Mouse (Mus musculus) heart, embryonic 15.5 days (tissue): Measurements from ENCODE around the gene Myo1d. TPM values are rescaled to one million over a fixed set of nuclear protein-coding genes. Genes with fewer than 3 reads are reported as not detected.

Source experiments
- ATAC-seq: fragments of 200-750 bp; cut with Nextera tagmentation; replicated peaks from 2 replicates; pipeline ENCODE4 v1.8.0; 2017; ENCODE audit warnings: low read depth, moderate TSS enrichment; ENCODE audit not compliant: insufficient number of reproducible peaks, insufficient read depth, low FRiP score
- H3K27ac ChIP-seq: fragments of 300-500 bp; sonication (generic); 2 replicates; pipeline ENCODE4 v1.5.1; 2015; ENCODE audit warnings: mild to moderate bottlenecking, inconsistent platforms
- H3K27me3 ChIP-seq: fragments of 300-500 bp; sonication (generic); 2 replicates; pipeline ENCODE4 v1.6.1; 2015; ENCODE audit warnings: inconsistent platforms
- H3K36me3 ChIP-seq: fragments of 300-500 bp; sonication (generic); 2 replicates; pipeline ENCODE4 v1.6.1; 2015; ENCODE audit warnings: mild to moderate bottlenecking, inconsistent platforms
- H3K4me1 ChIP-seq: fragments of 300-500 bp; sonication (generic); replicated peaks from 2 replicates; pipeline ENCODE4 v1.6.1; 2015; ENCODE audit warnings: inconsistent platforms
- H3K4me2 ChIP-seq: fragments of 300-500 bp; sonication (generic); 2 replicates; pipeline ENCODE4 v1.6.1; 2015; ENCODE audit warnings: inconsistent platforms, mild to moderate bottlenecking, moderate library complexity
- H3K4me3 ChIP-seq: fragments of 300-500 bp; sonication (generic); 2 replicates; pipeline ENCODE4 v1.5.1; 2015; ENCODE audit warnings: mild to moderate bottlenecking, inconsistent platforms
- H3K9ac ChIP-seq: fragments of 300-500 bp; sonication (generic); 2 replicates; pipeline ENCODE4 v1.6.1; 2015; ENCODE audit warnings: mild to moderate bottlenecking, inconsistent platforms
- H3K9me3 ChIP-seq: fragments of 300-500 bp; sonication (generic); replicated peaks from 2 replicates; pipeline ENCODE4 v1.6.1; 2016; ENCODE audit warnings: inconsistent platforms
- WGBS: fragments of 180-500 bp; shearing (Covaris S2); methylation state at CpG from one replicate; pipeline ENCODE4 v1.1.7; 2015; ENCODE audit warnings: mixed read lengths; 5-methylcytosine and 5-hydroxymethylcytosine counted together
- polyA plus RNA-seq: library from polyadenylated mRNA; unstranded; fragments of >200 nt; fragmentation: Nextera tagmentation; extraction: Ambion mirVana; gene quantifications from 2 replicates; pipeline ENCODE4 v1.2.1, GENCODE M21; 2015

Gene Myo1d
- polyA plus RNA-seq, 1 experiment from 2014 or later, result 6.9 TPM

GRCm38 (mm10) chr11:80566286-80566685, 213.5 kb downstream of the Myo1d start:
- ATAC-seq, result no peak
- no peak overlapping the region for H3K4me2 ChIP-seq
- no peaks in the 10 kb centered on the region for H3K9me3 ChIP-seq
- H3K4me3 ChIP-seq, result no peak overlapping the region
- no peaks in the 10 kb centered on the region for H3K27me3 ChIP-seq
- 59% methylated on average over 3 of the region's 3 CpGs for WGBS
- H3K4me1 ChIP-seq, result peaks cover 13% of the 10 kb centered on the region; the same call in 1 of the 2 replicates
- H3K36me3 ChIP-seq, result no peaks in the 10 kb centered on the region
- H3K9ac ChIP-seq, result no peak overlapping the region
- no peak overlapping the region for H3K27ac ChIP-seq

- H3K9me3 ChIP-seq, result no peaks in the 10 kb centered on the region
- no peaks in the 10 kb centered on the region for H3K36me3 ChIP-seq
- H3K4me2 ChIP-seq, result no peak overlapping the region
- H3K27ac ChIP-seq, result no peak overlapping the region
- H3K4me3 ChIP-seq, result no peak overlapping the region
- H3K9ac ChIP-seq, result no peak overlapping the region
- no peak for ATAC-seq
- no peaks in the 10 kb centered on the region for H3K27me3 ChIP-seq
- H3K4me1 ChIP-seq, result peaks cover 13% of the 10 kb centered on the region; the same call in 1 of the 2 replicates
- 60% methylated on average over 7 of the region's 7 CpGs for WGBS
Observed at GRCm38 (mm10) chr11:80564975-80565965, 214.6 kb downstream of the Myo1d start.

GRCm38 (mm10) chr11:80562479-80562878, 217.3 kb downstream of the Myo1d start:
- H3K27ac ChIP-seq, result no peak overlapping the region
- H3K4me3 ChIP-seq, result no peak overlapping the region
- H3K4me1 ChIP-seq, result peaks cover 13% of the 10 kb centered on the region; the same call in 1 of the 2 replicates
- H3K9me3 ChIP-seq, result no peaks in the 10 kb centered on the region
- no peaks in the 10 kb centered on the region for H3K36me3 ChIP-seq
- WGBS, result 39% methylated on average over 3 of the region's 3 CpGs
- H3K9ac ChIP-seq, result no peak overlapping the region
- ATAC-seq, result no peak
- H3K27me3 ChIP-seq, result no peaks in the 10 kb centered on the region
- no peak overlapping the region for H3K4me2 ChIP-seq

- no peaks in the 10 kb centered on the region for H3K27me3 ChIP-seq
- no peak overlapping the region for H3K4me2 ChIP-seq
- no peaks in the 10 kb centered on the region for H3K9me3 ChIP-seq
- H3K9ac ChIP-seq, result no peak overlapping the region
- H3K36me3 ChIP-seq, result no peaks in the 10 kb centered on the region
- H3K4me3 ChIP-seq, result no peak overlapping the region
- whole genome bisulfite sequencing, result 63% methylated on average over 5 of the region's 5 CpGs
- peaks cover 7% of the 10 kb centered on the region; the same call in 1 of the 2 replicates for H3K4me1 ChIP-seq
- no peak overlapping the region for H3K27ac ChIP-seq
- no peak for ATAC-seq
Observed at GRCm38 (mm10) chr11:80560770-80561169, 219.1 kb downstream of the Myo1d start.

GRCm38 (mm10) chr11:80555416-80555815, 224.4 kb downstream of the Myo1d start:
- Histone ChIP-seq H3K27me3 (no peaks in the 10 kb centered on the region), H3K4me2 (no peak overlapping the region), H3K4me1 (no peaks in the 10 kb centered on the region), H3K4me3 (no peak overlapping the region), H3K27ac (no peak overlapping the region), H3K36me3 (no peaks in the 10 kb centered on the region), H3K9ac (no peak overlapping the region), H3K9me3 (no peaks in the 10 kb centered on the region)
- no peak for ATAC-seq
- 88% methylated on average over 5 of the region's 5 CpGs for WGBS

GRCm38 (mm10) chr11:80553046-80553445, 226.8 kb downstream of the Myo1d start:
- Histone ChIP-seq H3K36me3 (no peaks in the 10 kb centered on the region), H3K4me3 (no peak overlapping the region), H3K4me1 (no peaks in the 10 kb centered on the region), H3K9ac (no peak overlapping the region), H3K27ac (no peak overlapping the region), H3K4me2 (no peak overlapping the region), H3K27me3 (no peaks in the 10 kb centered on the region), H3K9me3 (no peaks in the 10 kb centered on the region)
- no peak for ATAC-seq
- 74% methylated on average over 11 of the region's 11 CpGs for WGBS

- H3K36me3 ChIP-seq, result no peaks in the 10 kb centered on the region
- H3K27me3 ChIP-seq, result no peaks in the 10 kb centered on the region
- H3K4me3 ChIP-seq, result no peak overlapping the region
- WGBS, result 58% methylated on average over 3 of the region's 3 CpGs
- H3K4me2 ChIP-seq, result no peak overlapping the region
- no peak overlapping the region for H3K9ac ChIP-seq
- no peaks in the 10 kb centered on the region for H3K9me3 ChIP-seq
- ATAC-seq, result no peak
- H3K4me1 ChIP-seq, result no peaks in the 10 kb centered on the region
- no peak overlapping the region for H3K27ac ChIP-seq
Observed at GRCm38 (mm10) chr11:80551634-80552033, 228.2 kb downstream of the Myo1d start.

- H3K9ac ChIP-seq, result no peak overlapping the region
- no peaks in the 10 kb centered on the region for H3K9me3 ChIP-seq
- H3K4me3 ChIP-seq, result no peak overlapping the region
- no peaks in the 10 kb centered on the region for H3K27me3 ChIP-seq
- no peaks in the 10 kb centered on the region for H3K36me3 ChIP-seq
- no peak for ATAC-seq
- no peaks in the 10 kb centered on the region for H3K4me1 ChIP-seq
- WGBS, result 66% methylated on average over 10 of the region's 10 CpGs
- H3K4me2 ChIP-seq, result no peak overlapping the region
- H3K27ac ChIP-seq, result no peak overlapping the region
Observed at GRCm38 (mm10) chr11:80550264-80550663, 229.6 kb downstream of the Myo1d start.

GRCm38 (mm10) chr11:80549854-80550253, 230.0 kb downstream of the Myo1d start:
- 65% methylated on average over 6 of the region's 6 CpGs for WGBS
- Histone ChIP-seq H3K4me1 (no peaks in the 10 kb centered on the region), H3K27me3 (no peaks in the 10 kb centered on the region), H3K4me3 (no peak overlapping the region), H3K36me3 (no peaks in the 10 kb centered on the region), H3K9me3 (no peaks in the 10 kb centered on the region), H3K4me2 (no peak overlapping the region), H3K27ac (no peak overlapping the region), H3K9ac (no peak overlapping the region)
- no peak for ATAC-seq

- WGBS, result 66% methylated on average over 2 of the region's 2 CpGs
- H3K36me3 ChIP-seq, result no peaks in the 10 kb centered on the region
- H3K4me2 ChIP-seq, result no peak overlapping the region
- ATAC-seq, result no peak
- no peaks in the 10 kb centered on the region for H3K9me3 ChIP-seq
- H3K4me3 ChIP-seq, result no peak overlapping the region
- no peaks in the 10 kb centered on the region for H3K27me3 ChIP-seq
- no peak overlapping the region for H3K27ac ChIP-seq
- H3K4me1 ChIP-seq, result no peaks in the 10 kb centered on the region
- H3K9ac ChIP-seq, result no peak overlapping the region
Observed at GRCm38 (mm10) chr11:80546233-80546632, 233.6 kb downstream of the Myo1d start.

- H3K36me3 ChIP-seq, result no peaks in the 10 kb centered on the region
- no peak for ATAC-seq
- no peak overlapping the region for H3K4me2 ChIP-seq
- H3K27ac ChIP-seq, result no peak overlapping the region
- 65% methylated on average over 4 of the region's 4 CpGs for WGBS
- no peaks in the 10 kb centered on the region for H3K4me1 ChIP-seq
- H3K4me3 ChIP-seq, result no peak overlapping the region
- H3K27me3 ChIP-seq, result no peaks in the 10 kb centered on the region
- H3K9ac ChIP-seq, result no peak overlapping the region
- H3K9me3 ChIP-seq, result no peaks in the 10 kb centered on the region
Observed at GRCm38 (mm10) chr11:80539056-80539455, 240.8 kb downstream of the Myo1d start.

GRCm38 (mm10) chr11:80532966-80533365, 246.9 kb downstream of the Myo1d start:
- H3K4me3 ChIP-seq, result no peak overlapping the region
- no peaks in the 10 kb centered on the region for H3K27me3 ChIP-seq
- H3K4me2 ChIP-seq, result no peak overlapping the region
- no peak overlapping the region for H3K27ac ChIP-seq
- H3K4me1 ChIP-seq, result no peaks in the 10 kb centered on the region
- no peak overlapping the region for H3K9ac ChIP-seq
- no peaks in the 10 kb centered on the region for H3K9me3 ChIP-seq
- H3K36me3 ChIP-seq, result no peaks in the 10 kb centered on the region
- WGBS, result 28% methylated on average over 1 of the region's 1 CpGs
- no peak for ATAC-seq
